Mouse (Mus musculus): ENCODE results near the gene Ccdc183. TPM values are rescaled to one million over a fixed set of nuclear protein-coding genes. Genes with fewer than 3 reads are reported as not detected.

The Ccdc183 gene
- total and polyA plus RNA-seq, 3 experiments: 0.05 TPM; not detected in 2

GRCm38 (mm10) chr2:25634046-25634445 is 16.6 kb upstream of the Ccdc183 start:
- ATAC-seq (ENCODE audit: extremely low read depth, insufficient number of reproducible peaks, low FRiP score, poor library complexity, severe bottlenecking) (no peak), DNase-seq (ENCODE audit: low spot score) (no peak)
- H3K4me3 ChIP-seq (ENCODE audit: low read depth, low read length): no peak overlapping the region
- H3K27me3 ChIP-seq (ENCODE audit: insufficient read depth, low read length): peaks cover 8% of the 10 kb centered on the region; the same call in 1 of the 2 replicates
- no peaks in the 10 kb centered on the region for H3K9me3 ChIP-seq (replicated peaks)
- H3K4me1 ChIP-seq (ENCODE audit: insufficient read depth, low read depth, low read length): no peaks in the 10 kb centered on the region
- TF ChIP-seq GATA2 (IDR thresholded peaks at IDR 0.05; ENCODE audit: borderline replicate concordance, low read depth, low read length) (no peak), TAL1 (conservative IDR thresholded peaks at IDR 0.05; ENCODE audit: low read depth, low read length) (no peak), GATA1 (IDR thresholded peaks at IDR 0.05; ENCODE audit: borderline replicate concordance, low read length) (no peak), CTCF (IDR thresholded peaks at IDR 0.05; ENCODE audit: low read depth, low read length) (no peak), POLR2AphosphoS5 (IDR thresholded peaks at IDR 0.05; ENCODE audit: insufficient replicate concordance, low read depth, low read length) (no peak)
- H3K36me3 ChIP-seq (replicated peaks): no peaks in the 10 kb centered on the region

- DNase-seq (ENCODE audit: low spot score) (no peak), ATAC-seq (ENCODE audit: extremely low read depth, insufficient number of reproducible peaks, low FRiP score, poor library complexity, severe bottlenecking) (no peak)
- H3K4me3 ChIP-seq (ENCODE audit: low read depth, low read length): no peak overlapping the region
- TF ChIP-seq POLR2AphosphoS5 (IDR thresholded peaks at IDR 0.05; ENCODE audit: insufficient replicate concordance, low read depth, low read length) (no peak), CTCF (IDR thresholded peaks at IDR 0.05; ENCODE audit: low read depth, low read length) (no peak), GATA2 (IDR thresholded peaks at IDR 0.05; ENCODE audit: borderline replicate concordance, low read depth, low read length) (no peak), GATA1 (IDR thresholded peaks at IDR 0.05; ENCODE audit: borderline replicate concordance, low read length) (no peak), TAL1 (conservative IDR thresholded peaks at IDR 0.05; ENCODE audit: low read depth, low read length) (no peak)
- peaks cover 11% of the 10 kb centered on the region; the same call in 1 of the 2 replicates for H3K27me3 ChIP-seq (ENCODE audit: insufficient read depth, low read length)
- no peaks in the 10 kb centered on the region for H3K9me3 ChIP-seq (replicated peaks)
- H3K4me1 ChIP-seq (ENCODE audit: insufficient read depth, low read depth, low read length): no peaks in the 10 kb centered on the region
- no peaks in the 10 kb centered on the region for H3K36me3 ChIP-seq (replicated peaks)
Observed at GRCm38 (mm10) chr2:25633616-25634015, 16.1 kb upstream of the Ccdc183 start.

- DNase-seq (ENCODE audit: low spot score) (no peak), ATAC-seq (ENCODE audit: extremely low read depth, insufficient number of reproducible peaks, low FRiP score, poor library complexity, severe bottlenecking) (no peak)
- H3K36me3 ChIP-seq (replicated peaks): no peaks in the 10 kb centered on the region
- no peak for TF ChIP-seq TAL1 (conservative IDR thresholded peaks at IDR 0.05; ENCODE audit: low read depth, low read length)
- TF ChIP-seq CTCF (IDR thresholded peaks at IDR 0.05; ENCODE audit: low read depth, low read length): no peak
- TF ChIP-seq POLR2AphosphoS5 (IDR thresholded peaks at IDR 0.05; ENCODE audit: insufficient replicate concordance, low read depth, low read length): no peak
- no peak for TF ChIP-seq GATA2 (IDR thresholded peaks at IDR 0.05; ENCODE audit: borderline replicate concordance, low read depth, low read length)
- no peak for TF ChIP-seq GATA1 (IDR thresholded peaks at IDR 0.05; ENCODE audit: borderline replicate concordance, low read length)
- no peaks in the 10 kb centered on the region for H3K9me3 ChIP-seq (replicated peaks)
- no peak overlapping the region for H3K4me3 ChIP-seq (ENCODE audit: low read depth, low read length)
- no peaks in the 10 kb centered on the region for H3K4me1 ChIP-seq (ENCODE audit: insufficient read depth, low read depth, low read length)
- H3K27me3 ChIP-seq (ENCODE audit: insufficient read depth, low read length): peaks cover 44% of the 10 kb centered on the region
Observed at GRCm38 (mm10) chr2:25628738-25629137, 11.3 kb upstream of the Ccdc183 start.

- DNase-seq (ENCODE audit: low spot score) (no peak), ATAC-seq (ENCODE audit: extremely low read depth, insufficient number of reproducible peaks, low FRiP score, poor library complexity, severe bottlenecking) (no peak)
- peaks cover 44% of the 10 kb centered on the region for H3K27me3 ChIP-seq (ENCODE audit: insufficient read depth, low read length)
- H3K4me1 ChIP-seq (ENCODE audit: insufficient read depth, low read depth, low read length): no peaks in the 10 kb centered on the region
- TF ChIP-seq CTCF (IDR thresholded peaks at IDR 0.05; ENCODE audit: low read depth, low read length) (no peak), POLR2AphosphoS5 (IDR thresholded peaks at IDR 0.05; ENCODE audit: insufficient replicate concordance, low read depth, low read length) (no peak), TAL1 (conservative IDR thresholded peaks at IDR 0.05; ENCODE audit: low read depth, low read length) (no peak), GATA2 (IDR thresholded peaks at IDR 0.05; ENCODE audit: borderline replicate concordance, low read depth, low read length) (no peak), GATA1 (IDR thresholded peaks at IDR 0.05; ENCODE audit: borderline replicate concordance, low read length) (no peak)
- H3K4me3 ChIP-seq (ENCODE audit: low read depth, low read length): no peak within 1 kb of the TSS
- H3K9me3 ChIP-seq (replicated peaks): no peaks in the 10 kb centered on the region
- no peaks in the 10 kb centered on the region for H3K36me3 ChIP-seq (replicated peaks)
Observed at GRCm38 (mm10) chr2:25627811-25628210, 10.3 kb upstream of the Ccdc183 start, which contains the start of gene Fcna. Gene Fcna (minus strand): TSS chr2:25628030.

GRCm38 (mm10) chr2:25625986-25626385 is 8.5 kb upstream of the Ccdc183 start:
- Histone ChIP-seq H3K4me3 (ENCODE audit: low read depth, low read length) (no peak overlapping the region), H3K9me3 (replicated peaks) (no peaks in the 10 kb centered on the region), H3K4me1 (ENCODE audit: insufficient read depth, low read depth, low read length) (no peaks in the 10 kb centered on the region), H3K27me3 (ENCODE audit: insufficient read depth, low read length) (peaks cover 49% of the 10 kb centered on the region), H3K36me3 (replicated peaks) (no peaks in the 10 kb centered on the region)
- no peak for DNase-seq (ENCODE audit: low spot score)
- TF ChIP-seq GATA1 (IDR thresholded peaks at IDR 0.05; ENCODE audit: borderline replicate concordance, low read length): no peak
- no peak for TF ChIP-seq TAL1 (conservative IDR thresholded peaks at IDR 0.05; ENCODE audit: low read depth, low read length)
- TF ChIP-seq GATA2 (IDR thresholded peaks at IDR 0.05; ENCODE audit: borderline replicate concordance, low read depth, low read length): no peak
- ATAC-seq (ENCODE audit: extremely low read depth, insufficient number of reproducible peaks, low FRiP score, poor library complexity, severe bottlenecking): no peak

- no peak within 1 kb of the TSS for H3K4me3 ChIP-seq (ENCODE audit: low read depth, low read length)
- ATAC-seq (ENCODE audit: extremely low read depth, insufficient number of reproducible peaks, low FRiP score, poor library complexity, severe bottlenecking): no peak
- no peaks in the 10 kb centered on the region for H3K36me3 ChIP-seq (replicated peaks)
- peak; percentile 45 for DNase-seq (ENCODE audit: low spot score)
- H3K9me3 ChIP-seq (replicated peaks): no peaks in the 10 kb centered on the region
- peaks cover 74% of the 10 kb centered on the region for H3K27me3 ChIP-seq (ENCODE audit: insufficient read depth, low read length)
- TF ChIP-seq CTCF (IDR thresholded peaks at IDR 0.05; ENCODE audit: low read depth, low read length): peak; percentile 55; the same call in 1 of the 2 replicates
- TF ChIP-seq GATA1 (IDR thresholded peaks at IDR 0.05; ENCODE audit: borderline replicate concordance, low read length): no peak
- H3K4me1 ChIP-seq (ENCODE audit: insufficient read depth, low read depth, low read length): peaks cover 3% of the 10 kb centered on the region; the same call in 1 of the 2 replicates
Observed at GRCm38 (mm10) chr2:25621229-25622200, 4.0 kb upstream of the Ccdc183 start, which contains the start of gene Tmem141. Gene Tmem141 (minus strand): TSS chr2:25622005.
